8 mouse cellular contexts compared by ENCODE assay signal in genomic region chr6:113530932-113531839, GRCm38 (mm10). TPM values are rescaled to one million over a fixed set of nuclear protein-coding genes. Genes with fewer than 3 reads are reported as not detected.
A peak's percentile ranks its signal among the peaks of the same experiment; 100 is the strongest.
DNase-seq lines count a peak whose midpoint lies in the region; ATAC-seq and TF ChIP-seq lines count a peak whose summit lies in the region.

Gene Emc3, minus strand, starts transcription at chr6:113531652.
Gene Fancd2, plus strand, starts transcription at chr6:113531682.

- H3K9ac ChIP-seq in heart, embryonic 14.5 days (ENCODE audit: low read length) = peak within 1 kb of the TSS; percentile 88
- peak within 1 kb of the TSS; percentile 64 for H3K9ac ChIP-seq in liver, embryonic 11.5 days (ENCODE audit: low read depth, low read length)

- peaks cover 26% of the 10 kb centered on the region for H3K36me3 ChIP-seq in heart, embryonic 14.5 days (ENCODE audit: control insufficient read depth, insufficient read depth, low read length)
- peaks cover 7% of the 10 kb centered on the region; the same call in 1 of the 2 replicates for H3K36me3 ChIP-seq in liver, embryonic 11.5 days (ENCODE audit: control insufficient read depth, insufficient read depth, low read length)
- no peaks in the 10 kb centered on the region for H3K36me3 ChIP-seq in myocyte (ENCODE audit: control insufficient read depth, insufficient read depth)

- DNase-seq in kidney, postnatal 10 days = peak; percentile 95
- DNase-seq in liver, embryonic 11.5 days (ENCODE audit: low spot score) = peak; percentile 93
- DNase-seq in spleen, postnatal 4 days (ENCODE audit: low spot score in 2 of 2) = peak; percentile 93 to 98

- H3ac ChIP-seq in myocyte (ENCODE audit: control insufficient read depth, insufficient read length) = peak within 1 kb of the TSS; percentile 4

- no peaks in the 10 kb centered on the region for H3K27me3 ChIP-seq in heart, embryonic 14.5 days (ENCODE audit: control insufficient read depth, insufficient read depth, low read length)
- no peaks in the 10 kb centered on the region for H3K27me3 ChIP-seq in liver, embryonic 11.5 days (replicated peaks; ENCODE audit: control insufficient read depth, insufficient read depth, low read length)
- no peaks in the 10 kb centered on the region for H3K27me3 ChIP-seq in myocyte (ENCODE audit: control insufficient read depth, insufficient read depth, insufficient read length)

- TF ChIP-seq POLR2A in myocyte (IDR thresholded peaks at IDR 0.05; ENCODE audit: insufficient read length, low read depth) = peak; percentile 64

- no peaks in the 10 kb centered on the region for H3K4me1 ChIP-seq in brown adipose tissue, adult 24 weeks (ENCODE audit: control insufficient read depth, insufficient read depth, insufficient read length, low read length)
- peaks cover 0 to 12% of the 10 kb centered on the region in 2 experiments; a peak in 2 of 4 replicates for H3K4me1 ChIP-seq in heart, embryonic 14.5 days (ENCODE audit: control insufficient read depth in 2 of 2, insufficient read depth in 2 of 2, low read length in 2 of 2)
- peaks cover 8% of the 10 kb centered on the region; the same call in 1 of the 2 replicates for H3K4me1 ChIP-seq in liver, embryonic 11.5 days (replicated peaks; ENCODE audit: control insufficient read depth, insufficient read depth, low read length)

- under 1% methylated on average over 47 of the region's 47 CpGs for WGBS in heart, embryonic 14.5 days
- WGBS in liver, embryonic 11.5 days = 1% methylated on average over 47 of the region's 47 CpGs

- H3K4me3 ChIP-seq in brown adipose tissue, adult 24 weeks (ENCODE audit: insufficient read depth, low read depth, low read length) = peak within 1 kb of the TSS; percentile 83
- H3K4me3 ChIP-seq in heart, embryonic 14.5 days (ENCODE audit: control insufficient read depth in 1 of 2, insufficient read depth in 1 of 2, low read depth in 1 of 2, low read length in 2 of 2) = peak within 1 kb of the TSS; percentile 68 to 84
- H3K4me3 ChIP-seq in liver, embryonic 11.5 days (ENCODE audit: low read depth, low read length) = peak within 1 kb of the TSS; percentile 70
- H3K4me3 ChIP-seq in myocyte = peak within 1 kb of the TSS; percentile 95

- H3K4me2 ChIP-seq in heart, embryonic 14.5 days (ENCODE audit: low read length) = peak within 1 kb of the TSS; percentile 80
- H3K4me2 ChIP-seq in liver, embryonic 11.5 days = peak within 1 kb of the TSS; percentile 75
- H3K4me2 ChIP-seq in myocyte (ENCODE audit: low read depth) = peak within 1 kb of the TSS; percentile 98

- H3K79me2 ChIP-seq in myocyte (ENCODE audit: control insufficient read depth, insufficient read depth) = peaks cover 47% of the 10 kb centered on the region

- peak; percentile 93 for ATAC-seq in CD4-positive, CD25-positive, alpha-beta regulatory T cell, adult 4 months
- ATAC-seq in erythroid progenitor cell, adult 5-6 weeks (replicated peaks; ENCODE audit: low FRiP score, poor library complexity, severe bottlenecking) = peak; percentile 90
- ATAC-seq in heart, embryonic 14.5 days (ENCODE audit: insufficient number of reproducible peaks, insufficient read depth, low FRiP score, low read depth) = peak; percentile 79; the same call in 1 of the 2 replicates
- peak; percentile 85 for ATAC-seq in liver, embryonic 11.5 days (replicated peaks; ENCODE audit: low FRiP score)

- H3K9me3 ChIP-seq in heart, embryonic 14.5 days (ENCODE audit: control insufficient read depth, low read length) = no peaks in the 10 kb centered on the region
- no peaks in the 10 kb centered on the region for H3K9me3 ChIP-seq in liver, embryonic 11.5 days (ENCODE audit: control insufficient read depth, low read length)

- peak within 1 kb of the TSS; percentile 86 for H3K27ac ChIP-seq in brown adipose tissue, adult 24 weeks (replicated peaks; ENCODE audit: low read depth, low read length)
- peak within 1 kb of the TSS; percentile 36 to 71 for H3K27ac ChIP-seq in heart, embryonic 14.5 days (replicated peaks in 1 of 2; ENCODE audit: control insufficient read depth in 1 of 2, insufficient read depth in 1 of 2, low read depth in 2 of 2, low read length in 2 of 2)
- H3K27ac ChIP-seq in liver, embryonic 11.5 days (ENCODE audit: low read depth, low read length) = peak within 1 kb of the TSS; percentile 23; the same call in 1 of the 2 replicates

TF ChIP-seq in myocyte, 11 proteins besides CTCF, POLR2A, EP300 and RAD21:
- TF ChIP-seq MYOG (IDR thresholded peaks at IDR 0.05; ENCODE audit: control insufficient read depth in 1 of 3, insufficient read depth in 1 of 3, insufficient read length in 2 of 3, low read depth in 2 of 3) = peak in 2 of 3 experiments; percentile 15 to 48
- TF ChIP-seq MAX (IDR thresholded peaks at IDR 0.05; ENCODE audit: low read depth) = no peak
- TF ChIP-seq POLR2AphosphoS2 (IDR thresholded peaks at IDR 0.05; ENCODE audit: insufficient read length, low read depth) = peak; percentile 71
- peak; percentile 89 for TF ChIP-seq SRF (IDR thresholded peaks at IDR 0.05; ENCODE audit: control insufficient read depth, insufficient read length, low read depth)
- TF ChIP-seq E2F4 (IDR thresholded peaks at IDR 0.05; ENCODE audit: insufficient read depth) = peak; percentile 97

RNA-seq across cellular contexts. Expression of gene Emc3, which starts in this region (rescaled TPM):
- 10 to 100 TPM; 56.2 to 68.2 TPM for polyA plus RNA-seq in CD4-positive, CD25-positive, alpha-beta regulatory T cell, adult 4 months (2017; shearing (Covaris generic))
- 52.2 and 77.4 TPM in 2 replicates for polyA plus RNA-seq in brown adipose tissue, adult 24 weeks (2012; ENCODE audit: insufficient read depth, insufficient read length, missing spikeins)
- total RNA-seq in erythroid progenitor cell, adult 5-6 weeks (2015; ENCODE audit: low replicate concordance) = 23.5 and 67.8 TPM in 2 replicates
- 15.2 and 28.4 TPM in 2 replicates for total RNA-seq in erythroid progenitor cell, adult 5-6 weeks (2017; ENCODE audit: low replicate concordance)
- 84.6 and 89.2 TPM in 2 replicates for polyA plus RNA-seq in heart, embryonic 14.5 days (2014; fragmentation: Nextera tagmentation; extraction: Ambion mirVana)
- polyA plus RNA-seq in liver, embryonic 11.5 days (2014; fragmentation: Nextera tagmentation; extraction: Ambion mirVana) = 70.8 and 75.8 TPM in 2 replicates
- 86.5 TPM for polyA plus RNA-seq in myocyte (2012; fragmentation: generic; extraction: Trizol)

RNA-seq across cellular contexts. Expression of gene Fancd2, which starts in this region (rescaled TPM):
- polyA plus RNA-seq in CD4-positive, CD25-positive, alpha-beta regulatory T cell, adult 4 months (2017; shearing (Covaris generic)) = 1 to 10 TPM; 2.0 to 3.2 TPM
- 0.48 TPM in 1 of 2 replicates, not detected in the other for polyA plus RNA-seq in brown adipose tissue, adult 24 weeks (2012; ENCODE audit: insufficient read depth, insufficient read length, missing spikeins)
- total RNA-seq in erythroid progenitor cell, adult 5-6 weeks (2015; ENCODE audit: low replicate concordance) = 33.9 and 57.8 TPM in 2 replicates
- 28.6 and 48.3 TPM in 2 replicates for total RNA-seq in erythroid progenitor cell, adult 5-6 weeks (2017; ENCODE audit: low replicate concordance)
- polyA plus RNA-seq in heart, embryonic 14.5 days (2014; fragmentation: Nextera tagmentation; extraction: Ambion mirVana) = 10.1 and 10.6 TPM in 2 replicates
- 19.1 and 22.7 TPM in 2 replicates for polyA plus RNA-seq in liver, embryonic 11.5 days (2014; fragmentation: Nextera tagmentation; extraction: Ambion mirVana)
- polyA plus RNA-seq in myocyte (2012; fragmentation: generic; extraction: Trizol) = 2.3 TPM

Comparison
In these comparisons a context has a peak if more than half of its experiments do, and no peak if none do; other contexts are left out.
1. Peak in every context shown above with its lines: DNase-seq, ATAC-seq, H3K4me3 ChIP-seq and H3K27ac ChIP-seq.
2. H3K27ac ChIP-seq: peak in every context shown above with its lines; median percentile 86 in brown adipose tissue, adult 24 weeks; 54 in heart, embryonic 14.5 days; 23 in liver, embryonic 11.5 days.